Mouse (Mus musculus): Measurements from ENCODE around the gene Bdkrb2. TPM values are rescaled to one million over a fixed set of nuclear protein-coding genes. Genes with fewer than 3 reads are reported as not detected.

Gene Bdkrb2
- polyA plus RNA-seq, 1 experiment from 2014 or later, result 0.23 TPM

- Histone ChIP-seq H3K27ac (ENCODE audit: low read depth, low read length) (no peak overlapping the region), H3K9me3 (replicated peaks; ENCODE audit: control insufficient read depth, low read length) (no peaks in the 10 kb centered on the region)
- DNase-seq (ENCODE audit: low spot score), result no peak
Measured at GRCm38 (mm10) chr12:105606881-105607280, 43.9 kb downstream of the Bdkrb2 start.

GRCm38 (mm10) chr12:105611045-105611444 is 48.0 kb downstream of the Bdkrb2 start:
- no peaks in the 10 kb centered on the region for H3K9me3 ChIP-seq (replicated peaks; ENCODE audit: control insufficient read depth, low read length)
- no peak for ATAC-seq
- H3K4me3 ChIP-seq (ENCODE audit: low read depth, low read length), result no peak overlapping the region
- H3K36me3 ChIP-seq (ENCODE audit: control insufficient read depth, insufficient read depth, low read length), result peaks cover 16% of the 10 kb centered on the region
- H3K4me1 ChIP-seq (ENCODE audit: control insufficient read depth, insufficient read depth, low read length), result no peaks in the 10 kb centered on the region
- no peak overlapping the region for H3K9ac ChIP-seq (ENCODE audit: low read length)
- H3K27me3 ChIP-seq (replicated peaks; ENCODE audit: control insufficient read depth, insufficient read depth, low read length), result no peaks in the 10 kb centered on the region
- H3K27ac ChIP-seq (ENCODE audit: low read depth, low read length), result no peak overlapping the region
- 95% methylated on average over 2 of the region's 2 CpGs for WGBS
- H3K4me2 ChIP-seq (ENCODE audit: low read length), result no peak overlapping the region
- DNase-seq (ENCODE audit: low spot score), result no peak

More at GRCm38 (mm10) chr12:105606881-105607280, 43.9 kb downstream of the Bdkrb2 start:
- Histone ChIP-seq H3K36me3 (ENCODE audit: control insufficient read depth, insufficient read depth, low read length) (no peaks in the 10 kb centered on the region), H3K4me3 (ENCODE audit: low read depth, low read length) (no peak overlapping the region), H3K27me3 (replicated peaks; ENCODE audit: control insufficient read depth, insufficient read depth, low read length) (no peaks in the 10 kb centered on the region), H3K9ac (ENCODE audit: low read length) (no peak overlapping the region), H3K4me2 (ENCODE audit: low read length) (no peak overlapping the region), H3K4me1 (ENCODE audit: control insufficient read depth, insufficient read depth, low read length) (no peaks in the 10 kb centered on the region)
- no peak for ATAC-seq
- WGBS, result 87% methylated on average over 4 of the region's 4 CpGs

DNA sequence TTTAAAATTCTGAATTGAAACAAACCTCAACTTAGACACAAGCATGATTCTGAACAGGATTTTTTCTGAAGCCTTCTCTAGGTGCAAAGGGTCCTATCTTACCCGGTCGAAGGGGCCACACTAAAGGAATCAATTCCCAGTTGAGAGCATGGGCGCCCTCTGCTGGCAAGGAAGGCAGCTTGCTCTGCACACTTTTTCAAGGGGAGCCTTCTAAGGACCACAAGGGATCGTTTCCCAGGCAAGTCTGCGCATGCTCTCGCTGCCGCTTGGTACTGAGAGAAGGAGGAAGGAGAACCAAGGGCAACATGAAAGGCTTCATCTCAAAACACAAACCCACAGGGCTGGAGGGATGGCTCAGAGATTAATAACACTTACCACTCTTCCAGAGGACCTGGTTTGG is 48.7 kb downstream of the Bdkrb2 start:
- Histone ChIP-seq H3K4me2 (ENCODE audit: low read length) (no peak overlapping the region), H3K9ac (ENCODE audit: low read length) (no peak overlapping the region), H3K27me3 (replicated peaks; ENCODE audit: control insufficient read depth, insufficient read depth, low read length) (no peaks in the 10 kb centered on the region), H3K27ac (ENCODE audit: low read depth, low read length) (no peak overlapping the region), H3K36me3 (ENCODE audit: control insufficient read depth, insufficient read depth, low read length) (peaks cover 23% of the 10 kb centered on the region), H3K4me1 (ENCODE audit: control insufficient read depth, insufficient read depth, low read length) (no peaks in the 10 kb centered on the region), H3K9me3 (replicated peaks; ENCODE audit: control insufficient read depth, low read length) (no peaks in the 10 kb centered on the region), H3K4me3 (ENCODE audit: low read depth, low read length) (no peak overlapping the region)
- DNase-seq (ENCODE audit: low spot score) (peak; percentile 88), ATAC-seq (peak; percentile 63; the same call in 1 of the 2 replicates)
- WGBS, result 12% methylated on average over 7 of the region's 7 CpGs

DNA sequence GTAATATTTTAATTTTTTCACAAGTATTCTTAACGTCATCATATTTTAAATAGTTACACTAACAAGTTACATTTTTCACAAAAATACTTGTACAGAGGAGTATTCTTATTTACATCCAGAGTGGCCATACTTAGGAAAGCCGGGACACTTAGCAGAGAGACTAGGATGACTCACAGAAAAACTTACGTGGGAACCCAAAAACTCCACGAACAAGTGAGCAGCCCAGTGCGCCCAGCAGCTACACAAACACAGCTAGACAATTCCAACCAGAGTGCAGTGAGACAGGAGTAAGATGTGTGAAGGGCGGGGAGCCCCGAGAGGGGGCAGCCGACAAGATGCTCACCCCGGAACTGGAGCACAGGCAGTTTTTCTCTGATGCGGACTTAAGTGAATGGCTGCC is 50.5 kb downstream of the Bdkrb2 start:
- no peaks in the 10 kb centered on the region for H3K9me3 ChIP-seq (replicated peaks; ENCODE audit: control insufficient read depth, low read length)
- no peak overlapping the region for H3K27ac ChIP-seq (ENCODE audit: low read depth, low read length)
- DNase-seq (ENCODE audit: low spot score), result no peak
- no peaks in the 10 kb centered on the region for H3K4me1 ChIP-seq (ENCODE audit: control insufficient read depth, insufficient read depth, low read length)
- ATAC-seq, result no peak
- no peak overlapping the region for H3K9ac ChIP-seq (ENCODE audit: low read length)
- peaks cover 41% of the 10 kb centered on the region for H3K36me3 ChIP-seq (ENCODE audit: control insufficient read depth, insufficient read depth, low read length)
- H3K4me3 ChIP-seq (ENCODE audit: low read depth, low read length), result no peak overlapping the region
- H3K27me3 ChIP-seq (replicated peaks; ENCODE audit: control insufficient read depth, insufficient read depth, low read length), result no peaks in the 10 kb centered on the region
- WGBS, result 89% methylated on average over 10 of the region's 10 CpGs
- H3K4me2 ChIP-seq (ENCODE audit: low read length), result no peak overlapping the region

- H3K9me3 ChIP-seq (replicated peaks; ENCODE audit: control insufficient read depth, low read length), result no peaks in the 10 kb centered on the region
- H3K4me2 ChIP-seq (ENCODE audit: low read length), result no peak overlapping the region
- 94% methylated on average over 7 of the region's 7 CpGs for WGBS
- H3K4me1 ChIP-seq (ENCODE audit: control insufficient read depth, insufficient read depth, low read length), result no peaks in the 10 kb centered on the region
- H3K36me3 ChIP-seq (ENCODE audit: control insufficient read depth, insufficient read depth, low read length), result peaks cover 80% of the 10 kb centered on the region
- no peak for DNase-seq (ENCODE audit: low spot score)
- no peak overlapping the region for H3K9ac ChIP-seq (ENCODE audit: low read length)
- ATAC-seq, result no peak
- H3K27me3 ChIP-seq (replicated peaks; ENCODE audit: control insufficient read depth, insufficient read depth, low read length), result no peaks in the 10 kb centered on the region
- no peak overlapping the region for H3K27ac ChIP-seq (ENCODE audit: low read depth, low read length)
- H3K4me3 ChIP-seq (ENCODE audit: low read depth, low read length), result no peak overlapping the region
Measured at GRCm38 (mm10) chr12:105622048-105622447, 59.0 kb downstream of the Bdkrb2 start.

DNA sequence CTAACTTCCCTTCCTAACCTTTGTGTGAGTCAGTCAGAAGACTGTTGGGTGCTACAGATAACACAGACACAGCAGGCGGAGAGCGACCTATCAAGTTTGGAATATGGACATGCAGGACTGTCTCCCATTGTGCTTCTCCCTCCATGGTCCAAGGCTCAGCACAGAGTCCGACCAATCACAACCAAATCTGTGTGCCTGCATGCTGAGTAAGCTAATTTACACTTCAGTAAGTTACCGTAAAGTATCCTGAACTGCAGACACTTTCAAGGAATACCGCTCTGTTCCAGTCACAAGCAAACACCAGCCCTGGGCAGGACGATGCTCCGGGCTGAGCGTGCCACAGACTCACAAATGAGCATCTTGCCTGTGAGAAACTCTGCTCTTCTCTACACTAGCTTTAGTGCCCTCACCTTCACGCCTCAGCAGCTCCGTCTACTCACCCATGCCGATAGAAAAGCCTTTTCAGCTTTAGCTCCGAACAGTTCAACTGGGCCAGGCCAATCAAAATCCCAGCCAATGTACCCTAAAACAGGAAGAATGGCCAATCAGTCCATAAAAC is 60.0 kb downstream of the Bdkrb2 start:
- Histone ChIP-seq H3K4me3 (ENCODE audit: low read depth, low read length) (no peak overlapping the region), H3K27ac (ENCODE audit: low read depth, low read length) (no peak overlapping the region), H3K27me3 (replicated peaks; ENCODE audit: control insufficient read depth, insufficient read depth, low read length) (no peaks in the 10 kb centered on the region), H3K36me3 (ENCODE audit: control insufficient read depth, insufficient read depth, low read length) (peaks cover 78% of the 10 kb centered on the region), H3K9ac (ENCODE audit: low read length) (no peak overlapping the region), H3K4me2 (ENCODE audit: low read length) (no peak overlapping the region), H3K9me3 (replicated peaks; ENCODE audit: control insufficient read depth, low read length) (no peaks in the 10 kb centered on the region), H3K4me1 (ENCODE audit: control insufficient read depth, insufficient read depth, low read length) (no peaks in the 10 kb centered on the region)
- WGBS, result 66% methylated on average over 12 of the region's 12 CpGs
- DNase-seq (ENCODE audit: low spot score) (no peak), ATAC-seq (no peak)

- no peak overlapping the region for H3K4me2 ChIP-seq (ENCODE audit: low read length)
- H3K9ac ChIP-seq (ENCODE audit: low read length), result no peak overlapping the region
- no peaks in the 10 kb centered on the region for H3K9me3 ChIP-seq (replicated peaks; ENCODE audit: control insufficient read depth, low read length)
- WGBS, result 83% methylated on average over 7 of the region's 7 CpGs
- H3K4me1 ChIP-seq (ENCODE audit: control insufficient read depth, insufficient read depth, low read length), result no peaks in the 10 kb centered on the region
- H3K27ac ChIP-seq (ENCODE audit: low read depth, low read length), result no peak overlapping the region
- no peaks in the 10 kb centered on the region for H3K27me3 ChIP-seq (replicated peaks; ENCODE audit: control insufficient read depth, insufficient read depth, low read length)
- H3K4me3 ChIP-seq (ENCODE audit: low read depth, low read length), result no peak overlapping the region
- H3K36me3 ChIP-seq (ENCODE audit: control insufficient read depth, insufficient read depth, low read length), result peaks cover 64% of the 10 kb centered on the region
- ATAC-seq (no peak), DNase-seq (ENCODE audit: low spot score) (no peak)
Measured at GRCm38 (mm10) chr12:105625798-105626197, 62.8 kb downstream of the Bdkrb2 start.

GRCm38 (mm10) chr12:105634374-105635067 is 71.5 kb downstream of the Bdkrb2 start:
- Histone ChIP-seq H3K36me3 (ENCODE audit: control insufficient read depth, insufficient read depth, low read length) (peaks cover 65% of the 10 kb centered on the region), H3K4me3 (ENCODE audit: low read depth, low read length) (no peak overlapping the region), H3K9me3 (replicated peaks; ENCODE audit: control insufficient read depth, low read length) (no peaks in the 10 kb centered on the region), H3K4me2 (ENCODE audit: low read length) (no peak overlapping the region), H3K9ac (ENCODE audit: low read length) (no peak overlapping the region), H3K27me3 (replicated peaks; ENCODE audit: control insufficient read depth, insufficient read depth, low read length) (no peaks in the 10 kb centered on the region), H3K4me1 (ENCODE audit: control insufficient read depth, insufficient read depth, low read length) (no peaks in the 10 kb centered on the region), H3K27ac (ENCODE audit: low read depth, low read length) (no peak overlapping the region)
- 93% methylated on average over 13 of the region's 13 CpGs for WGBS
- ATAC-seq, result no peak
- DNase-seq (ENCODE audit: low spot score), result no peak

DNA sequence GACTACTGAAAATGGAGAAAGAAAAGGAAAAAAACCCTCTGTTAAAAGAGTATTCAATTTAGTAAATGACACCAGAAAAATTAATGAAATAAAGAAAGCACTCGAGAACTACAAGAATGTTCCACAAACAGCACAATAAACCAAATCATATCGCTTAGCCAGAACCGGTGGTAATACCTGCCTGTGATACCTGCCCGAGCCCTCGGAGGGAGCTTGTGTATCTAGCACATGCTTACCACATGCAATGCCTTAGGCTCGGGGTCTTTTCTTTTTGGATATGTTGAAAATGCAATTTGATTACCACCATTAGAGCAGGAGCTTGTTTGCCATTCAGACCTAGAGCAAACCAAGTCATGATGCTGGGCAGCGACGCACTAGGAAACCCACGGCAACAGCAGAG is 73.5 kb downstream of the Bdkrb2 start:
- no peak for DNase-seq (ENCODE audit: low spot score)
- H3K4me1 ChIP-seq (ENCODE audit: control insufficient read depth, insufficient read depth, low read length), result no peaks in the 10 kb centered on the region
- no peak overlapping the region for H3K27ac ChIP-seq (ENCODE audit: low read depth, low read length)
- H3K9ac ChIP-seq (ENCODE audit: low read length), result no peak overlapping the region
- H3K4me3 ChIP-seq (ENCODE audit: low read depth, low read length), result no peak overlapping the region
- WGBS, result 96% methylated on average over 9 of the region's 9 CpGs
- no peaks in the 10 kb centered on the region for H3K9me3 ChIP-seq (replicated peaks; ENCODE audit: control insufficient read depth, low read length)
- peaks cover 85% of the 10 kb centered on the region for H3K36me3 ChIP-seq (ENCODE audit: control insufficient read depth, insufficient read depth, low read length)
- ATAC-seq, result no peak
- H3K27me3 ChIP-seq (replicated peaks; ENCODE audit: control insufficient read depth, insufficient read depth, low read length), result no peaks in the 10 kb centered on the region
- H3K4me2 ChIP-seq (ENCODE audit: low read length), result no peak overlapping the region

Measured in forebrain, embryonic 14.5 days (tissue).